Comparison of ENCODE assay signal across 8 mouse cellular contexts in genomic region chr7:3292791-3293190, GRCm38 (mm10). TPM values are rescaled to one million over a fixed set of nuclear protein-coding genes. Genes with fewer than 3 reads are reported as not detected.
DNase-seq lines count a peak whose midpoint lies in the region; ATAC-seq and TF ChIP-seq lines count a peak whose summit lies in the region.

No protein-coding gene starts in this region.

- H3K4me2 ChIP-seq in forebrain, embryonic 15.5 days (replicated peaks): peak overlapping the region; percentile 36
- peak overlapping the region; percentile 38 for H3K4me2 ChIP-seq in hindbrain, embryonic 11.5 days (replicated peaks; ENCODE audit: low read depth, low read length)
- H3K4me2 ChIP-seq in limb, embryonic 15.5 days: peak overlapping the region; percentile 68
- peak overlapping the region; percentile 35 for H3K4me2 ChIP-seq in midbrain, embryonic 15.5 days
- H3K4me2 ChIP-seq in stomach, embryonic 16.5 days (ENCODE audit: low read depth, low read length): peak overlapping the region; percentile 73

- peak overlapping the region; percentile 17 for H3K4me3 ChIP-seq in forebrain, embryonic 15.5 days
- H3K4me3 ChIP-seq in hindbrain, embryonic 11.5 days (ENCODE audit: low read depth, low read length): peak overlapping the region; percentile 16; the same call in 1 of the 2 replicates
- peak overlapping the region; percentile 52 for H3K4me3 ChIP-seq in limb, embryonic 15.5 days
- peak overlapping the region; percentile 18 for H3K4me3 ChIP-seq in midbrain, embryonic 15.5 days
- peak overlapping the region; percentile 61 for H3K4me3 ChIP-seq in stomach, embryonic 16.5 days (replicated peaks; ENCODE audit: low read length)

- 6% methylated on average over 13 of the region's 14 CpGs for WGBS in forebrain, embryonic 15.5 days
- WGBS in hindbrain, embryonic 11.5 days: 6% methylated on average over 14 of the region's 14 CpGs
- WGBS in limb, embryonic 15.5 days: under 1% methylated on average over 14 of the region's 14 CpGs
- WGBS in midbrain, embryonic 15.5 days: 5% methylated on average over 12 of the region's 14 CpGs
- 0% methylated on average over 14 of the region's 14 CpGs for WGBS in stomach, embryonic 16.5 days

- H3K4me1 ChIP-seq in forebrain, embryonic 15.5 days: peaks cover 40% of the 10 kb centered on the region
- H3K4me1 ChIP-seq in hindbrain, embryonic 11.5 days (replicated peaks; ENCODE audit: control insufficient read depth, insufficient read depth, low read length): no peaks in the 10 kb centered on the region; the same call in none of the 2 replicates
- peaks cover 38% of the 10 kb centered on the region for H3K4me1 ChIP-seq in limb, embryonic 15.5 days
- H3K4me1 ChIP-seq in midbrain, embryonic 15.5 days: peaks cover 30% of the 10 kb centered on the region
- peaks cover 56% of the 10 kb centered on the region for H3K4me1 ChIP-seq in stomach, embryonic 16.5 days (ENCODE audit: control insufficient read depth, insufficient read depth, low read length)

- TF ChIP-seq POLR2A in brain, embryonic 14.5 days (IDR thresholded peaks at IDR 0.05; ENCODE audit: borderline replicate concordance, extremely low read depth, insufficient read depth, insufficient read length, poor library complexity, severe bottlenecking): no peak

- H3K9me3 ChIP-seq in forebrain, embryonic 15.5 days: no peaks in the 10 kb centered on the region
- no peaks in the 10 kb centered on the region for H3K9me3 ChIP-seq in hindbrain, embryonic 11.5 days (ENCODE audit: control insufficient read depth, low read length)
- no peaks in the 10 kb centered on the region for H3K9me3 ChIP-seq in limb, embryonic 15.5 days
- no peaks in the 10 kb centered on the region for H3K9me3 ChIP-seq in midbrain, embryonic 15.5 days
- H3K9me3 ChIP-seq in stomach, embryonic 16.5 days (replicated peaks; ENCODE audit: control insufficient read depth, low read length): no peaks in the 10 kb centered on the region

- TF ChIP-seq CTCF in brain, embryonic 14.5 days (IDR thresholded peaks at IDR 0.05; ENCODE audit: borderline replicate concordance, extremely low read depth, insufficient read depth, insufficient read length): no peak

- no peaks in the 10 kb centered on the region for H3K27me3 ChIP-seq in forebrain, embryonic 15.5 days
- no peaks in the 10 kb centered on the region for H3K27me3 ChIP-seq in hindbrain, embryonic 11.5 days (ENCODE audit: control insufficient read depth, insufficient read depth, low read length)
- H3K27me3 ChIP-seq in limb, embryonic 15.5 days: no peaks in the 10 kb centered on the region
- no peaks in the 10 kb centered on the region for H3K27me3 ChIP-seq in midbrain, embryonic 15.5 days (replicated peaks)
- no peaks in the 10 kb centered on the region for H3K27me3 ChIP-seq in stomach, embryonic 16.5 days (ENCODE audit: control insufficient read depth, insufficient read depth, low read length)

- H3K27ac ChIP-seq in forebrain, embryonic 15.5 days (replicated peaks): no peak overlapping the region
- no peak overlapping the region for H3K27ac ChIP-seq in hindbrain, embryonic 11.5 days (ENCODE audit: low read depth, low read length)
- peak overlapping the region; percentile 73 for H3K27ac ChIP-seq in limb, embryonic 15.5 days
- no peak overlapping the region for H3K27ac ChIP-seq in midbrain, embryonic 15.5 days
- H3K27ac ChIP-seq in stomach, embryonic 16.5 days (ENCODE audit: low read length): peak overlapping the region; percentile 95

- peaks cover 29% of the 10 kb centered on the region for H3K36me3 ChIP-seq in forebrain, embryonic 15.5 days
- no peaks in the 10 kb centered on the region for H3K36me3 ChIP-seq in hindbrain, embryonic 11.5 days (ENCODE audit: control insufficient read depth, insufficient read depth, low read length)
- H3K36me3 ChIP-seq in limb, embryonic 15.5 days: peaks cover 31% of the 10 kb centered on the region
- peaks cover 12% of the 10 kb centered on the region for H3K36me3 ChIP-seq in midbrain, embryonic 15.5 days (replicated peaks)
- peaks cover 30% of the 10 kb centered on the region for H3K36me3 ChIP-seq in stomach, embryonic 16.5 days (ENCODE audit: control insufficient read depth, insufficient read depth, low read length)

- peak; percentile 33 for DNase-seq in CD4-positive, CD25-positive, alpha-beta regulatory T cell, adult 2 months (ENCODE audit: low read depth, low spot score)
- peak; percentile 62 for DNase-seq in brain, embryonic 14.5 days (ENCODE audit: low read depth)
- DNase-seq in hindbrain, embryonic 11.5 days (ENCODE audit: low spot score): peak; percentile 65

- no peak overlapping the region for H3K9ac ChIP-seq in forebrain, embryonic 15.5 days (replicated peaks)
- peak overlapping the region; percentile 45; the same call in 1 of the 2 replicates for H3K9ac ChIP-seq in hindbrain, embryonic 11.5 days (ENCODE audit: low read depth, low read length)
- H3K9ac ChIP-seq in limb, embryonic 15.5 days: peak overlapping the region; percentile 33; the same call in 1 of the 2 replicates
- no peak overlapping the region for H3K9ac ChIP-seq in midbrain, embryonic 15.5 days
- peak overlapping the region; percentile 82 for H3K9ac ChIP-seq in stomach, embryonic 16.5 days (ENCODE audit: low read length)

- ATAC-seq in CD4-positive, CD25-positive, alpha-beta regulatory T cell, adult 4 months: no peak
- no peak for ATAC-seq in forebrain, embryonic 15.5 days (replicated peaks)
- no peak for ATAC-seq in hindbrain, embryonic 11.5 days (ENCODE audit: low FRiP score)
- peak; percentile 59 for ATAC-seq in limb, embryonic 15.5 days (ENCODE audit: insufficient number of reproducible peaks, low FRiP score, low TSS enrichment, low read depth)
- ATAC-seq in midbrain, embryonic 15.5 days (replicated peaks): no peak
- ATAC-seq in stomach, embryonic 16.5 days (ENCODE audit: insufficient read depth, low FRiP score): peak; percentile 85

RNA-seq across cellular contexts. Expression of gene Prkcg, which starts 3.8 kb away (rescaled TPM):
- not detected for polyA plus RNA-seq in CD4-positive, CD25-positive, alpha-beta regulatory T cell, adult 4 months (2017; shearing (Covaris generic))
- 4.0 and 5.6 TPM in 2 replicates for polyA plus RNA-seq in brain, embryonic 14.5 days (2012; rRNA removed)
- 1.5 and 2.0 TPM in 2 replicates for polyA plus RNA-seq in forebrain, embryonic 15.5 days (2015; fragmentation: Nextera tagmentation; extraction: Ambion mirVana)
- 0.15 and 0.65 TPM in 2 replicates for polyA plus RNA-seq in hindbrain, embryonic 11.5 days (2014; fragmentation: Nextera tagmentation; extraction: Ambion mirVana)
- 0.12 and 0.35 TPM in 2 replicates for polyA plus RNA-seq in limb, embryonic 15.5 days (2015; fragmentation: Nextera tagmentation; extraction: Ambion mirVana)
- 2.3 and 2.4 TPM in 2 replicates for polyA plus RNA-seq in midbrain, embryonic 15.5 days (2015; fragmentation: Nextera tagmentation; extraction: Ambion mirVana)
- polyA plus RNA-seq in stomach, embryonic 16.5 days (2015; fragmentation: Nextera tagmentation; extraction: Ambion mirVana): 0.32 and 1.1 TPM in 2 replicates

RNA-seq across cellular contexts. Expression of gene Myadm, which starts 3.9 kb away (rescaled TPM):
- 1 to 10 TPM; 7.5 to 7.8 TPM for polyA plus RNA-seq in CD4-positive, CD25-positive, alpha-beta regulatory T cell, adult 4 months (2017; shearing (Covaris generic))
- polyA plus RNA-seq in brain, embryonic 14.5 days (2012; rRNA removed): 55.6 and 62.7 TPM in 2 replicates
- polyA plus RNA-seq in forebrain, embryonic 15.5 days (2015; fragmentation: Nextera tagmentation; extraction: Ambion mirVana): 19.6 and 21.4 TPM in 2 replicates
- polyA plus RNA-seq in hindbrain, embryonic 11.5 days (2014; fragmentation: Nextera tagmentation; extraction: Ambion mirVana): 41.3 and 44.3 TPM in 2 replicates
- 125 and 177 TPM in 2 replicates for polyA plus RNA-seq in limb, embryonic 15.5 days (2015; fragmentation: Nextera tagmentation; extraction: Ambion mirVana)
- polyA plus RNA-seq in midbrain, embryonic 15.5 days (2015; fragmentation: Nextera tagmentation; extraction: Ambion mirVana): 33.3 and 34.5 TPM in 2 replicates
- 170 and 217 TPM in 2 replicates for polyA plus RNA-seq in stomach, embryonic 16.5 days (2015; fragmentation: Nextera tagmentation; extraction: Ambion mirVana)

RNA-seq across cellular contexts. Expression of gene Cacng7, which starts 40.0 kb away (rescaled TPM):
- polyA plus RNA-seq in CD4-positive, CD25-positive, alpha-beta regulatory T cell, adult 4 months (2017; shearing (Covaris generic)): not detected
- polyA plus RNA-seq in brain, embryonic 14.5 days (2012; rRNA removed): 145 and 171 TPM in 2 replicates
- polyA plus RNA-seq in forebrain, embryonic 15.5 days (2015; fragmentation: Nextera tagmentation; extraction: Ambion mirVana): 3.4 and 4.5 TPM in 2 replicates
- polyA plus RNA-seq in hindbrain, embryonic 11.5 days (2014; fragmentation: Nextera tagmentation; extraction: Ambion mirVana): 3.9 and 4.6 TPM in 2 replicates
- polyA plus RNA-seq in limb, embryonic 15.5 days (2015; fragmentation: Nextera tagmentation; extraction: Ambion mirVana): 1.7 and 2.6 TPM in 2 replicates
- polyA plus RNA-seq in midbrain, embryonic 15.5 days (2015; fragmentation: Nextera tagmentation; extraction: Ambion mirVana): 4.0 TPM in 2 replicates
- 0.96 and 1.4 TPM in 2 replicates for polyA plus RNA-seq in stomach, embryonic 16.5 days (2015; fragmentation: Nextera tagmentation; extraction: Ambion mirVana)

RNA-seq across cellular contexts. Expression of gene Nlrp12, which starts 43.3 kb away (rescaled TPM):
- not detected for polyA plus RNA-seq in CD4-positive, CD25-positive, alpha-beta regulatory T cell, adult 4 months (2017; shearing (Covaris generic))
- not detected in 2 replicates for polyA plus RNA-seq in brain, embryonic 14.5 days (2012; rRNA removed)
- not detected in 2 replicates for polyA plus RNA-seq in forebrain, embryonic 15.5 days (2015; fragmentation: Nextera tagmentation; extraction: Ambion mirVana)
- 0.05 TPM in 1 of 2 replicates, not detected in the other for polyA plus RNA-seq in hindbrain, embryonic 11.5 days (2014; fragmentation: Nextera tagmentation; extraction: Ambion mirVana)
- polyA plus RNA-seq in limb, embryonic 15.5 days (2015; fragmentation: Nextera tagmentation; extraction: Ambion mirVana): 0.04 TPM in 1 of 2 replicates, not detected in the other
- polyA plus RNA-seq in midbrain, embryonic 15.5 days (2015; fragmentation: Nextera tagmentation; extraction: Ambion mirVana): 0.05 TPM in 2 replicates
- polyA plus RNA-seq in stomach, embryonic 16.5 days (2015; fragmentation: Nextera tagmentation; extraction: Ambion mirVana): 0.05 and 0.15 TPM in 2 replicates

Comparison
In these comparisons a context has a peak if more than half of its experiments do, and no peak if none do; other contexts are left out.
1. ATAC-seq: peak in limb, embryonic 15.5 days (single experiment) and stomach, embryonic 16.5 days (single experiment); none in CD4-positive, CD25-positive, alpha-beta regulatory T cell, adult 4 months (single experiment), forebrain, embryonic 15.5 days (single experiment), hindbrain, embryonic 11.5 days (single experiment) and midbrain, embryonic 15.5 days (single experiment).
2. H3K27ac ChIP-seq: peak in limb, embryonic 15.5 days (single experiment) and stomach, embryonic 16.5 days (single experiment); none in forebrain, embryonic 15.5 days (single experiment), hindbrain, embryonic 11.5 days (single experiment) and midbrain, embryonic 15.5 days (single experiment).
3. H3K9ac ChIP-seq: peak in hindbrain, embryonic 11.5 days (single experiment), limb, embryonic 15.5 days (single experiment) and stomach, embryonic 16.5 days (single experiment); none in forebrain, embryonic 15.5 days (single experiment) and midbrain, embryonic 15.5 days (single experiment).
4. RNA of gene Cacng7, which starts 40.0 kb away (polyA plus RNA-seq): 145 to 171 TPM in brain, embryonic 14.5 days; 3.9 to 4.6 TPM in hindbrain, embryonic 11.5 days, 4.0 TPM in midbrain, embryonic 15.5 days, 3.4 to 4.5 TPM in forebrain, embryonic 15.5 days, 1.7 to 2.6 TPM in limb, embryonic 15.5 days, 0.96 to 1.4 TPM in stomach, embryonic 16.5 days and not detected in CD4-positive, CD25-positive, alpha-beta regulatory T cell, adult 4 months; every median in the first group is over 10 times any median in the second.
5. Peak in every context shown above with its lines, with median percentiles within 50 percentile points of each other: DNase-seq, H3K4me2 ChIP-seq and H3K4me3 ChIP-seq.